ENCODE assay signal across 8 mouse cellular contexts in genomic region chr11:3202781-3203441, GRCm38 (mm10). TPM values are rescaled to one million over a fixed set of nuclear protein-coding genes. Genes with fewer than 3 reads are reported as not detected.
DNase-seq lines count a peak whose midpoint lies in the region; ATAC-seq lines count a peak whose summit lies in the region.

No protein-coding gene starts in this region.

- DNase-seq in MEL-GATA-1-ER (ENCODE audit: extremely low read depth, low read depth), result peak; percentile 71
- no peak for DNase-seq in hindbrain, embryonic 11.5 days (ENCODE audit: low spot score)
- DNase-seq in layer of hippocampus, postnatal 25 days (ENCODE audit: extremely low spot score in 1 of 2, low spot score in 1 of 2), result peak; percentile 20 to 42
- DNase-seq in lung, postnatal 14 days, result peak; percentile 54
- DNase-seq in right cerebral cortex, adult 18-20 months, result peak; percentile 23
- DNase-seq in urinary bladder, adult 18-20 months (ENCODE audit: low spot score in 2 of 2), result peak; percentile 50 to 62

- peak; percentile 8; the same call in 1 of the 2 replicates for ATAC-seq in cerebellum, adult (ENCODE audit: insufficient number of reproducible peaks, low FRiP score, low TSS enrichment)
- peak; percentile 62 for ATAC-seq in forebrain, embryonic 16.5 days
- no peak; the same call in 1 of the 2 replicates for ATAC-seq in hindbrain, embryonic 11.5 days (ENCODE audit: low FRiP score)

- no peaks in the 10 kb centered on the region for H3K9me3 ChIP-seq in forebrain, embryonic 16.5 days (ENCODE audit: control insufficient read depth, low read length)
- H3K9me3 ChIP-seq in hindbrain, embryonic 11.5 days (ENCODE audit: control insufficient read depth, low read length), result no peaks in the 10 kb centered on the region

- peaks cover 7% of the 10 kb centered on the region for H3K36me3 ChIP-seq in forebrain, embryonic 16.5 days (ENCODE audit: control insufficient read depth, insufficient read depth)
- H3K36me3 ChIP-seq in hindbrain, embryonic 11.5 days (ENCODE audit: control insufficient read depth, insufficient read depth, low read length), result peaks cover 2% of the 10 kb centered on the region; the same call in 1 of the 2 replicates

- peak overlapping the region; percentile 42 for H3K9ac ChIP-seq in forebrain, embryonic 16.5 days (replicated peaks; ENCODE audit: low read depth, low read length)
- peak overlapping the region; percentile 16 for H3K9ac ChIP-seq in hindbrain, embryonic 11.5 days (ENCODE audit: low read depth, low read length)

- 1% methylated on average over 23 of the region's 57 CpGs for WGBS in forebrain, embryonic 16.5 days
- 0% methylated on average over 51 of the region's 57 CpGs for WGBS in hindbrain, embryonic 11.5 days

- H3K4me3 ChIP-seq in forebrain, embryonic 16.5 days (replicated peaks; ENCODE audit: low read length), result peak overlapping the region; percentile 43
- peak overlapping the region; percentile 35 for H3K4me3 ChIP-seq in hindbrain, embryonic 11.5 days (ENCODE audit: low read depth, low read length)

- peaks cover 3% of the 10 kb centered on the region; the same call in 1 of the 2 replicates for H3K4me1 ChIP-seq in forebrain, embryonic 16.5 days (replicated peaks; ENCODE audit: control insufficient read depth, insufficient read depth, low read length)
- H3K4me1 ChIP-seq in hindbrain, embryonic 11.5 days (replicated peaks; ENCODE audit: control insufficient read depth, insufficient read depth, low read length), result no peaks in the 10 kb centered on the region

- no peak overlapping the region for H3K27ac ChIP-seq in forebrain, embryonic 16.5 days (ENCODE audit: low read length)
- H3K27ac ChIP-seq in hindbrain, embryonic 11.5 days (ENCODE audit: low read depth, low read length), result peak overlapping the region; percentile 7; the same call in 1 of the 2 replicates

- H3K4me2 ChIP-seq in forebrain, embryonic 16.5 days (ENCODE audit: low read length), result peak overlapping the region; percentile 38
- peak overlapping the region; percentile 27 for H3K4me2 ChIP-seq in hindbrain, embryonic 11.5 days (replicated peaks; ENCODE audit: low read depth, low read length)

- no peaks in the 10 kb centered on the region for H3K27me3 ChIP-seq in forebrain, embryonic 16.5 days (replicated peaks; ENCODE audit: control insufficient read depth, insufficient read depth, low read length)
- no peaks in the 10 kb centered on the region for H3K27me3 ChIP-seq in hindbrain, embryonic 11.5 days (ENCODE audit: control insufficient read depth, insufficient read depth, low read length)

RNA-seq across cellular contexts. Expression of gene Eif4enif1, which starts 0.7 kb away (rescaled TPM):
- polyA plus RNA-seq in forebrain, embryonic 16.5 days (2015; fragmentation: Nextera tagmentation; extraction: Ambion mirVana), result 40.9 and 54.9 TPM in 2 replicates
- polyA plus RNA-seq in hindbrain, embryonic 11.5 days (2014; fragmentation: Nextera tagmentation; extraction: Ambion mirVana), result 55.8 and 69.4 TPM in 2 replicates
- total RNA-seq in layer of hippocampus, postnatal 25 days (2021), result 10 to 100 TPM; 60.3 to 69.2 TPM

RNA-seq across cellular contexts. Expression of gene Sfi1, which starts 9.6 kb away (rescaled TPM):
- 17.2 and 23.9 TPM in 2 replicates for polyA plus RNA-seq in forebrain, embryonic 16.5 days (2015; fragmentation: Nextera tagmentation; extraction: Ambion mirVana)
- polyA plus RNA-seq in hindbrain, embryonic 11.5 days (2014; fragmentation: Nextera tagmentation; extraction: Ambion mirVana), result 7.9 and 8.6 TPM in 2 replicates
- 10 to 100 TPM; 42.1 to 81.8 TPM for total RNA-seq in layer of hippocampus, postnatal 25 days (2021)
